Comparison of ENCODE assay signal across 10 mouse cellular contexts in the genomic region with DNA sequence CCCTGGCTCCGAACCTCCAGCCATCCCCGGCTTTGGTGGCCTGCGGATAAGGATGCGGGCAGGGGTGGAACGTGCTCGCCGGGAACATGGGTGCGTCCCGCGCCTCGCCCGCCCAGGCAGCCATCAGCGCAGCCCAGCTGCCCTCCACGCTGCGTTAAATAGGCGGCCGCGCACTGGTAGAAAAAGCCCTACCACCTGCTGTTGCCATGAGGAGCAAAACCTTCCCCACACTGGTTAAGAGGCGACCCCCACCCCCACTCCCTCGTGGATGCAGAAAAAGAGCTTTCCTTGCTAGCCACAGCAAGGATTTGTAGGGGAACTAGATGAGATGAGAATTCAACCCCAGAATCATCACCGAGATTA. TPM values are rescaled to one million over a fixed set of nuclear protein-coding genes. Genes with fewer than 3 reads are reported as not detected.
DNase-seq lines count a peak whose midpoint lies in the region; ATAC-seq and TF ChIP-seq lines count a peak whose summit lies in the region.
"Not testable (repeated sequence)": the region's sequence is repeated elsewhere in the genome, so short reads cannot be mapped to it uniquely, and the experiment has no call there.
"Had no signal": no experiment of that assay in that cellular context is flagged by ENCODE, and none has a peak within 500 bp of the region (broad histone marks: within the 10 kb centered on the region; RNA-seq: fewer than 3 reads in every experiment).

A gene (minus strand): TSS at position 285 of the 363 bp plus-strand sequence.

- H3K4me2 ChIP-seq in heart, embryonic 14.5 days (ENCODE audit: low read length), result peak within 1 kb of the TSS; percentile 86
- peak within 1 kb of the TSS; percentile 69 for H3K4me2 ChIP-seq in intestine, embryonic 14.5 days (ENCODE audit: low read length)
- H3K4me2 ChIP-seq in limb, embryonic 12.5 days, result peak within 1 kb of the TSS; percentile 74
- H3K4me2 ChIP-seq in lung, embryonic 16.5 days (ENCODE audit: low read depth, low read length), result peak within 1 kb of the TSS; percentile 77
- peak within 1 kb of the TSS; percentile 72 for H3K4me2 ChIP-seq in neural tube, embryonic 11.5 days (ENCODE audit: low read depth)
- peak within 1 kb of the TSS; percentile 65 for H3K4me2 ChIP-seq in stomach, postnatal 0 days (replicated peaks; ENCODE audit: low read depth)

- DNase-seq in intestine, embryonic 14.5 days (ENCODE audit: low spot score); stomach, postnatal 0 days (ENCODE audit: low spot score): not testable (repeated sequence)
- peak; percentile 28 for DNase-seq in neural tube, embryonic 11.5 days (ENCODE audit: low spot score)

- H3K36me3 ChIP-seq in heart, embryonic 14.5 days (ENCODE audit: control insufficient read depth, insufficient read depth, low read length); intestine, embryonic 14.5 days (ENCODE audit: control insufficient read depth, insufficient read depth, low read length); limb, embryonic 12.5 days; lung, embryonic 16.5 days (ENCODE audit: control insufficient read depth, insufficient read depth, low read length); neural tube, embryonic 11.5 days (ENCODE audit: control insufficient read depth, insufficient read depth, low read length); stomach, postnatal 0 days (ENCODE audit: control insufficient read depth, insufficient read depth, low read length): not testable (repeated sequence)

- not testable (repeated sequence) for ATAC-seq in heart, embryonic 14.5 days (ENCODE audit: insufficient number of reproducible peaks, insufficient read depth, low FRiP score, low read depth); intestine, embryonic 14.5 days (replicated peaks; ENCODE audit: low FRiP score, low TSS enrichment, low read depth); lung, embryonic 16.5 days (ENCODE audit: low read depth)
- 0 out of 2 replicates have a peak, but pooled peaks have one; percentile 41 for ATAC-seq in limb, embryonic 12.5 days (ENCODE audit: insufficient number of reproducible peaks, insufficient read depth, low FRiP score, low TSS enrichment, low read depth)
- ATAC-seq in neural tube, embryonic 11.5 days (ENCODE audit: insufficient read depth, low FRiP score, low TSS enrichment), result peak; percentile 51
- peak; percentile 26; the same call in 1 of the 2 replicates for ATAC-seq in stomach, postnatal 0 days (ENCODE audit: low FRiP score, low TSS enrichment)

- H3K4me1 ChIP-seq in bone marrow macrophage, adult 2 months (ENCODE audit: control insufficient read depth, insufficient read depth, low read length); embryonic fibroblast, embryonic 13.5 days (ENCODE audit: control insufficient read depth, insufficient read depth, low read length); heart, embryonic 14.5 days (ENCODE audit: control insufficient read depth in 2 of 2, insufficient read depth in 2 of 2, low read length in 2 of 2); intestine, embryonic 14.5 days (replicated peaks; ENCODE audit: control insufficient read depth, insufficient read depth, low read length); limb, embryonic 12.5 days (replicated peaks); lung, embryonic 16.5 days (replicated peaks; ENCODE audit: control insufficient read depth, insufficient read depth, low read length); neural tube, embryonic 11.5 days (ENCODE audit: control insufficient read depth, insufficient read depth, low read length); stomach, postnatal 0 days (replicated peaks; ENCODE audit: control insufficient read depth, insufficient read depth): not testable (repeated sequence)

- H3K27me3 ChIP-seq in heart, embryonic 14.5 days (ENCODE audit: control insufficient read depth, insufficient read depth, low read length), result peaks cover 23% of the 10 kb centered on the region
- H3K27me3 ChIP-seq in intestine, embryonic 14.5 days (replicated peaks; ENCODE audit: control insufficient read depth, insufficient read depth, low read length), result peaks cover 14% of the 10 kb centered on the region
- H3K27me3 ChIP-seq in limb, embryonic 12.5 days, result peaks cover 34% of the 10 kb centered on the region
- H3K27me3 ChIP-seq in lung, embryonic 16.5 days (ENCODE audit: control insufficient read depth, insufficient read depth, low read depth, low read length), result peaks cover 13% of the 10 kb centered on the region
- H3K27me3 ChIP-seq in neural tube, embryonic 11.5 days (ENCODE audit: control insufficient read depth, insufficient read depth, low read length); stomach, postnatal 0 days (ENCODE audit: control insufficient read depth, insufficient read depth, low read length): not testable (repeated sequence)

- not testable (repeated sequence) for H3K27ac ChIP-seq in bone marrow macrophage, adult 2 months (ENCODE audit: insufficient read depth, low read depth, low read length); embryonic fibroblast, embryonic 13.5 days (ENCODE audit: insufficient read depth, low read length); heart, embryonic 14.5 days (replicated peaks in 1 of 2; ENCODE audit: control insufficient read depth in 1 of 2, insufficient read depth in 1 of 2, low read depth in 2 of 2, low read length in 2 of 2); intestine, embryonic 14.5 days (ENCODE audit: low read depth); limb, embryonic 12.5 days; lung, embryonic 16.5 days (ENCODE audit: low read length); neural tube, embryonic 11.5 days (ENCODE audit: low read depth, low read length); stomach, postnatal 0 days (replicated peaks)

- peak within 1 kb of the TSS; percentile 30 for H3K4me3 ChIP-seq in bone marrow macrophage, adult 2 months (ENCODE audit: insufficient read depth, low read length)
- peak within 1 kb of the TSS; percentile 9; the same call in 1 of the 2 replicates for H3K4me3 ChIP-seq in embryonic fibroblast, embryonic 13.5 days (ENCODE audit: insufficient read depth, low read length)
- H3K4me3 ChIP-seq in heart, embryonic 14.5 days (ENCODE audit: control insufficient read depth in 1 of 2, insufficient read depth in 1 of 2, low read depth in 1 of 2, low read length in 2 of 2), result peak within 1 kb of the TSS; percentile 36 to 44
- peak within 1 kb of the TSS; percentile 40 for H3K4me3 ChIP-seq in intestine, embryonic 14.5 days (ENCODE audit: low read depth, low read length)
- H3K4me3 ChIP-seq in limb, embryonic 12.5 days (replicated peaks), result peak within 1 kb of the TSS; percentile 47
- peak within 1 kb of the TSS; percentile 48 for H3K4me3 ChIP-seq in lung, embryonic 16.5 days (ENCODE audit: low read length)
- H3K4me3 ChIP-seq in neural tube, embryonic 11.5 days (ENCODE audit: low read depth, low read length), result peak within 1 kb of the TSS; percentile 40
- peak within 1 kb of the TSS; percentile 38 for H3K4me3 ChIP-seq in stomach, postnatal 0 days (ENCODE audit: low read depth, low read length)

- H3K9ac ChIP-seq in heart, embryonic 14.5 days (ENCODE audit: low read length), result peak within 1 kb of the TSS; percentile 52; the same call in 1 of the 2 replicates
- H3K9ac ChIP-seq in intestine, embryonic 14.5 days (ENCODE audit: low read length), result peak within 1 kb of the TSS; percentile 25; the same call in 1 of the 2 replicates
- peak within 1 kb of the TSS; percentile 56 for H3K9ac ChIP-seq in limb, embryonic 12.5 days (replicated peaks)
- H3K9ac ChIP-seq in lung, embryonic 16.5 days (ENCODE audit: low read length), result peak within 1 kb of the TSS; percentile 48; the same call in 1 of the 2 replicates
- H3K9ac ChIP-seq in neural tube, embryonic 11.5 days (ENCODE audit: low read length), result peak within 1 kb of the TSS; percentile 47
- H3K9ac ChIP-seq in stomach, postnatal 0 days (ENCODE audit: low read length), result not testable (repeated sequence)

- TF ChIP-seq CTCF in bone marrow macrophage, adult 2 months (IDR thresholded peaks at IDR 0.05; ENCODE audit: low read depth, low read length); embryonic fibroblast, embryonic 13.5 days (IDR thresholded peaks at IDR 0.05; ENCODE audit: borderline replicate concordance, insufficient read depth, low read length); stomach, postnatal 0 days (IDR thresholded peaks at IDR 0.05; ENCODE audit: low read depth): not testable (repeated sequence)

- TF ChIP-seq EP300 in stomach, postnatal 0 days (optimal IDR thresholded peaks at IDR 0.05), result not testable (repeated sequence)

- TF ChIP-seq POLR2A in bone marrow macrophage, adult 2 months (IDR thresholded peaks at IDR 0.05; ENCODE audit: borderline replicate concordance, low read depth, low read length); embryonic fibroblast, embryonic 13.5 days (IDR thresholded peaks at IDR 0.05; ENCODE audit: low read depth, low read length): not testable (repeated sequence)

- WGBS in heart, embryonic 14.5 days, result 12% methylated on average over 16 of the region's 21 CpGs
- WGBS in intestine, embryonic 14.5 days, result 13% methylated on average over 17 of the region's 21 CpGs
- WGBS in limb, embryonic 12.5 days, result 12% methylated on average over 20 of the region's 21 CpGs
- 11% methylated on average over 8 of the region's 21 CpGs for WGBS in lung, embryonic 16.5 days
- WGBS in neural tube, embryonic 11.5 days, result 10% methylated on average over 10 of the region's 21 CpGs
- 16% methylated on average over 17 of the region's 21 CpGs for WGBS in stomach, postnatal 0 days

- not testable (repeated sequence) for H3K9me3 ChIP-seq in heart, embryonic 14.5 days (ENCODE audit: control insufficient read depth, low read length); intestine, embryonic 14.5 days (ENCODE audit: control insufficient read depth, low read length); limb, embryonic 12.5 days; lung, embryonic 16.5 days (ENCODE audit: control insufficient read depth, low read length); neural tube, embryonic 11.5 days (ENCODE audit: control insufficient read depth, low read length); stomach, postnatal 0 days (ENCODE audit: control insufficient read depth, low read length)

RNA-seq across cellular contexts. Expression of the gene that starts here (rescaled TPM):
- not detected in 2 replicates for polyA plus RNA-seq in bone marrow macrophage, adult 2 months (2012; ENCODE audit: insufficient read depth, insufficient read length, missing spikeins)
- 0.27 TPM in 1 of 2 replicates, not detected in the other for polyA plus RNA-seq in embryonic fibroblast, embryonic 13.5 days (2011; ENCODE audit: insufficient read length, low read depth, missing spikeins)
- polyA plus RNA-seq in heart, embryonic 14.5 days (2014; fragmentation: Nextera tagmentation; extraction: Ambion mirVana), result not detected in 2 replicates
- polyA plus RNA-seq in intestine, embryonic 14.5 days (2014; fragmentation: Nextera tagmentation; extraction: Ambion mirVana), result not detected in 2 replicates
- 0.83 and 1.8 TPM in 2 replicates for polyA plus RNA-seq in limb, embryonic 12.5 days (2016; fragmentation: Nextera tagmentation; extraction: Ambion mirVana)
- 0.20 TPM in 1 of 2 replicates, not detected in the other for polyA plus RNA-seq in lung, embryonic 16.5 days (2015; fragmentation: Nextera tagmentation; extraction: Ambion mirVana)
- 1.1 and 1.3 TPM in 2 replicates for polyA plus RNA-seq in neural tube, embryonic 11.5 days (2014; fragmentation: Nextera tagmentation; extraction: Ambion mirVana)
- 0.15 TPM in 1 of 2 replicates, not detected in the other for polyA plus RNA-seq in stomach, postnatal 0 days (2015; fragmentation: Nextera tagmentation; extraction: Ambion mirVana)
- polyA plus RNA-seq: C2C12; erythroblast, embryonic 14.5 days had no signal

Comparison
In these comparisons a context has a peak if more than half of its experiments do, and no peak if none do; other contexts are left out.
1. Peak in ATAC-seq, H3K4me3 ChIP-seq and H3K4me2 ChIP-seq in stomach, postnatal 0 days; RNA of the gene not detected or under 1 TPM.